Mouse (Mus musculus) hindbrain, embryonic 16.5 days (tissue): ENCODE data around the gene Ptn. TPM values are rescaled to one million over a fixed set of nuclear protein-coding genes. Genes with fewer than 3 reads are reported as not detected.
A peak's percentile ranks its signal among the peaks of the same experiment; 100 is the strongest.

Experiments used
- ATAC-seq: fragments of 200-750 bp; cut with Nextera tagmentation; 2 replicates; pipeline ENCODE4 v1.8.0; 2017; ENCODE audit warnings: moderate TSS enrichment, moderate library complexity
- H3K27ac ChIP-seq: fragments of 300-500 bp; sonication (generic); 2 replicates; pipeline ENCODE4 v1.5.1; 2014; ENCODE audit warnings: low read depth, mild to moderate bottlenecking, control low read depth, low read length, moderate library complexity
- H3K27me3 ChIP-seq: fragments of 300-500 bp; sonication (generic); replicated peaks from 2 replicates; pipeline ENCODE4 v1.6.1; 2014; ENCODE audit warnings: low read length; ENCODE audit not compliant: control insufficient read depth, insufficient read depth
- H3K36me3 ChIP-seq: fragments of 300-500 bp; sonication (generic); 2 replicates; pipeline ENCODE4 v1.6.1; 2014; ENCODE audit warnings: mild to moderate bottlenecking, low read length, moderate library complexity, mixed read lengths; ENCODE audit not compliant: control insufficient read depth, insufficient read depth
- H3K4me1 ChIP-seq: fragments of 300-500 bp; sonication (generic); 2 replicates; pipeline ENCODE4 v1.6.1; 2014; ENCODE audit warnings: low read depth, low read length; ENCODE audit not compliant: control insufficient read depth, insufficient read depth
- H3K4me2 ChIP-seq: fragments of 300-500 bp; sonication (generic); 2 replicates; pipeline ENCODE4 v1.6.1; 2014; ENCODE audit warnings: mild to moderate bottlenecking, low read length, control low read depth, moderate library complexity
- H3K4me3 ChIP-seq: fragments of 300-500 bp; sonication (generic); 2 replicates; pipeline ENCODE4 v1.5.1; 2014; ENCODE audit warnings: mild to moderate bottlenecking, low read length, control low read depth, moderate library complexity
- H3K9ac ChIP-seq: fragments of 300-500 bp; sonication (generic); 2 replicates; pipeline ENCODE4 v1.6.1; 2014; ENCODE audit warnings: low read depth, mild to moderate bottlenecking, control low read depth, low read length, moderate library complexity
- H3K9me3 ChIP-seq: fragments of 300-500 bp; sonication (generic); 2 replicates; pipeline ENCODE4 v1.6.1; 2014; ENCODE audit warnings: mild to moderate bottlenecking, low read length, moderate library complexity; ENCODE audit not compliant: control insufficient read depth
- WGBS: fragments of 180-500 bp; shearing (Covaris S2); extraction: QIAGEN DNeasy Blood & Tissue Kit; methylation state at CpG from one replicate; pipeline ENCODE4 v1.1.7; 2014; 5-methylcytosine and 5-hydroxymethylcytosine counted together
- polyA plus RNA-seq: library from polyadenylated mRNA; unstranded; fragments of >200 nt; fragmentation: Nextera tagmentation; extraction: Ambion mirVana; gene quantifications from 2 replicates; pipeline ENCODE4 v1.2.1, GENCODE M21; 2015

Ptn gene
- polyA plus RNA-seq, 1 experiment from 2014 or later: 988 TPM

DNA sequence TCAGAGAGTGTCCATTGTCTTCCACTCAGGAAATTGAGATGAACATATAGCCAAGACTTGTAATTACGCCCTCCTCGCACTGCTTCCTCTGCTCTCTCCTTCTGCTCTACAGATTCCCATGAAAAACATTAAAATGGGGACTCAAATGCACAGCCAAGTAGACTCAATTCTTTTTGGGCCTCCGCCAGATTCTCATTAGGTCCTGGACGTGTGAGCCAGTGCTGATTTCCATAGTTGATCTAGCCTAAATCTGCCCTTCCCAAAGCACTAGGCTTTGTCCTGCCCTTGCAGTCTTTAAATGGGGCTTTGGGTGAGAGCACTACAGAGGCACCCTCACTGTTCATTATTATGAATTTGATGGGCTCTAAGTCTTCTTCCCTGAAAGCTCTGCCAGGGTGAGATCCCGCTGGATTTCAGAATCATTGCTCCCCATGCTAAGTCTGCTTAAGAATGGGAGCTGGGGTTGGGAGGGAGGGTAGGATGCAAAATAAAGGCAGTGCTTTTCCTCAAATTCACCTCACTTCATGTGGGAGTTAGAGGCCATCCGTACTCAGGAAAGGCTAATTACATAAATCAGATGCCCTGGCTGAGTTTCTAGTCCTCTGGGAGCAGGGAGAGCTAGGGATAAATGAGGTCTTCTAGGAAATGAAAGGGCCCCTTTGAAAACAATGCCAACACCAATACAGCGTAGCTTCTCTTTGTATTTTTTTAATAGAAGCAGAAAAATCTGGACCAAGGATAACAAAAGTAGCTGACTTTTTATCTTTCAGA lies 32.3 kb downstream of the Ptn start:
- 36% methylated on average over 7 of the region's 7 CpGs for WGBS
- peak overlapping the region; percentile 68 for H3K27ac ChIP-seq
- no peak overlapping the region for H3K4me2 ChIP-seq
- peaks cover 26% of the 10 kb centered on the region for H3K4me1 ChIP-seq
- ATAC-seq: peak; percentile 41; the same call in 1 of the 2 replicates
- no peak overlapping the region for H3K4me3 ChIP-seq
- no peaks in the 10 kb centered on the region for H3K27me3 ChIP-seq
- no peak overlapping the region for H3K9ac ChIP-seq
- H3K9me3 ChIP-seq: no peaks in the 10 kb centered on the region
- H3K36me3 ChIP-seq: no peaks in the 10 kb centered on the region

DNA sequence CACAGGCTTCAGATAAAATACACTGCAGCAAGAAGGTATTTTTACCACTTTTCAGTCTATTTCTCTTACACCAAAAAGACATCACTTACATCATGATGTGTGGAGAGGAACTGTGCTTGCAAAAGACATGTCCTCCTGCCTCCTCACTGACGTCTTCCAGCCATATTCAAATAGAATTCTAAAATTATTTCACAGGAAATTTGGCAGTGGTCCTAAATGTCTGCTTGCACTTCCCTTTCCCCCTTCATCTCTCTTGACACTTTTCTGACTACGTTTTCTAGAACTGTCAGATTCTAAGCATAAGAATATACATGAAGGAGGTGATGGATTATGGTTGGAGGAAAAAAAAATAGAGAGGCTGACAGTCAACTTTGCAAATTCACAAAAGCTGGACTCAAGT lies 33.0 kb downstream of the Ptn start:
- Histone ChIP-seq H3K4me2 (no peak overlapping the region), H3K27ac (peak overlapping the region; percentile 45; the same call in 1 of the 2 replicates), H3K9ac (no peak overlapping the region), H3K4me1 (peaks cover 26% of the 10 kb centered on the region), H3K9me3 (no peaks in the 10 kb centered on the region), H3K36me3 (no peaks in the 10 kb centered on the region), H3K27me3 (no peaks in the 10 kb centered on the region), H3K4me3 (no peak overlapping the region)
- WGBS: 26% methylated on average over 2 of the region's 2 CpGs
- ATAC-seq: no peak

DNA sequence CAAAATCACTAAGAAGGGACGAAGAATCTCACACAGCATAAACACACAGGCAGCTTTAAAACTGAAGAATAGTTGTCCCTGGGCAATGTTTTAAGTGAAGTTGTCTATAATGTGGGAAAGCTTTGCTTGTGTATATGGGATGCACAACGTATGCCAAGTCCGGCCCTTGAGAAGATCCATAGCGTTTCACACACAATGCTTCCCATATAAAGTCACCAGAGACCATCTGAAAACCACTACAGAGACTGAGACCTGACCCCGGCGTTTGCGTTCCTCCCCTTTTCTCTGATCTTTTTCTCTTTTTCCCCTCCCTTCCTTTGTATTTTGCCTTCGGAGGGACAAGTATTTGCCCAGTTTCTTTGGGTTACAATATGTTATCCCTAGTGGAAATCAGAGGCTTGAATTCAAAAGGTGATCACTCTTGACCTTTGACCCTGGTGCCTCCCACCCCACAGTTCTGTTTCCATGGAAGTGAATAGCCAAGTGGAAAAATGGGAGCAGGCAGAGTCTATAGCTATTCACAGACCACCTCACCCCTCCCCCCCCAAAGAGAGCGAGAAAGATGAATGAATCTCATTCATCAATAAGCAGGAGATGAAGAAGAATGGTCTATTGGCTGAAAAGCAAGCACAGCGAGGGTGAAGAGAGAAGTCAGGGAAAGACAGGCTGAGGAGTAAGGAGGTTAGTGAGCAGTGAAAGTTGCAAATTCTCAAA lies 34.2 kb downstream of the Ptn start:
- peak; percentile 78 for ATAC-seq

DNA sequence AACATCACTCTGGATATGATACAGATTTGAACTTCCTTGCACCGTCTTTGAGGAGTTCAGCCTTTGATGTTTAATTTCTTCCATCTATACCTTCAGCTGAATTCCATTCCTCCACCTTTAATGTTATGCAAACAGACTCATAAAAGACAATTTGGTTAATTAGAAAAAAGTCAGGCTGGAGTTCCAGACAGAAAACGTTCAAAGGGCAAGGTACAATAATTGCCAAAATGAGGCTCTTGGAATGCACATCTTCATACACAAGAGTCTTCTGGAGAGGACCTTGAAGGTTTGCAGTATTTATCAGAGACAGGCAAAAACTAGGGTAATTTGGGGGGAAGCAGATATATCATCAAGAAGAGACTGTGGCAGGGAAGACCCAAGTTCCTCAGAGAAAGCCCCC lies 37.5 kb downstream of the Ptn start:
- H3K36me3 ChIP-seq: no peaks in the 10 kb centered on the region; the same call in 1 of the 2 replicates
- no peaks in the 10 kb centered on the region for H3K27me3 ChIP-seq
- H3K4me3 ChIP-seq: no peak overlapping the region
- H3K9me3 ChIP-seq: no peaks in the 10 kb centered on the region
- H3K27ac ChIP-seq: no peak overlapping the region
- 68% methylated on average over 2 of the region's 2 CpGs for WGBS
- no peak for ATAC-seq
- H3K9ac ChIP-seq: no peak overlapping the region
- H3K4me1 ChIP-seq: peaks cover 17% of the 10 kb centered on the region
- no peak overlapping the region for H3K4me2 ChIP-seq

More for the DNA sequence above, 34.2 kb downstream of the Ptn start:
- peaks cover 26% of the 10 kb centered on the region for H3K4me1 ChIP-seq
- H3K4me2 ChIP-seq: no peak overlapping the region
- no peaks in the 10 kb centered on the region for H3K27me3 ChIP-seq
- H3K36me3 ChIP-seq: no peaks in the 10 kb centered on the region
- H3K4me3 ChIP-seq: no peak overlapping the region
- H3K9me3 ChIP-seq: no peaks in the 10 kb centered on the region
- H3K27ac ChIP-seq: peak overlapping the region; percentile 5; the same call in 1 of the 2 replicates
- WGBS: 19% methylated on average over 10 of the region's 10 CpGs
- H3K9ac ChIP-seq: no peak overlapping the region

DNA sequence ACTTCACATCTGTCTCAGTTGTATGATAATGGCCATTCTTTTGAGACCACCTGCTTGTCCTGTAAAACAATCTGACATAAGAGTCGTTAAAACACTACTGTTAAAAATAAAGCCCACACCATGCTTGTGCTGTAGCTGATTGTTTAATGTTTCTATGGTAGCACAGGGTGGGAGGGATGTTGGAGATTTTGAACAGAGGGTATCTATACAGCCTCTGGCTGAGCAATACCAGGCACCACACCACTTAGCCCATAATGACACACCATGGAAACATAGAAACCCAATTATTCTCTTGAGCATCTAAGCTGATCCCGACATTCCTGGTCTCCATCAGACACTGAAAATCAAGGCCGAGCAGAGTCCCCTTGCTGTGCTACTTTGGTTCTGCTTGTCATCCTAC lies 41.0 kb downstream of the Ptn start:
- no peaks in the 10 kb centered on the region for H3K9me3 ChIP-seq

DNA sequence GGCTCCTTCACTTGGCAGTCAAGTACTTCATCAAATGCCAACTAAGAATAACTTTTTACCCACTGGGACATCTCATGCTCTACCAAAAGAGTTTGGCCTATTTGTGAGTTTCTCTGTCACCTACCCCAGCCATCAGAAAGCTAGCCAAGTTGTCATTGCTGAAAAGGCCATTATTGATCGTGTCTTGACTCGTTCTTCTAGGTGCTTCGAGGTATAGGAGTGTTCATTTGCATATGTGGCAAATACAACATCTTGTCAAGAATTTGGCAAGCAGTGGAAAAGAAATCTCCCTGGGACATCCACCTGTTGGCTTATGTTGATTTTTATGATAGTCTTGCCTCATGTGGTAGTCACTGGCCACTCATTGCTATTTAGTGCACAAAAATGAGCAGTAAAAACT lies 43.1 kb downstream of the Ptn start:
- Histone ChIP-seq H3K4me1 (no peaks in the 10 kb centered on the region), H3K9ac (no peak overlapping the region), H3K27me3 (no peaks in the 10 kb centered on the region), H3K9me3 (no peaks in the 10 kb centered on the region), H3K27ac (no peak overlapping the region), H3K4me3 (no peak overlapping the region), H3K4me2 (no peak overlapping the region), H3K36me3 (no peaks in the 10 kb centered on the region; the same call in 1 of the 2 replicates)
- no peak for ATAC-seq
- 81% methylated on average over 3 of the region's 3 CpGs for WGBS

More for the DNA sequence above, 41.0 kb downstream of the Ptn start:
- Histone ChIP-seq H3K36me3 (no peaks in the 10 kb centered on the region; the same call in 1 of the 2 replicates), H3K9ac (no peak overlapping the region), H3K4me1 (peaks cover under 1% of the 10 kb centered on the region), H3K27ac (no peak overlapping the region), H3K4me3 (no peak overlapping the region), H3K4me2 (no peak overlapping the region), H3K27me3 (no peaks in the 10 kb centered on the region)
- 0 out of 2 replicates have a peak, but pooled peaks have one; percentile 34 for ATAC-seq
- 54% methylated on average over 3 of the region's 3 CpGs for WGBS

DNA sequence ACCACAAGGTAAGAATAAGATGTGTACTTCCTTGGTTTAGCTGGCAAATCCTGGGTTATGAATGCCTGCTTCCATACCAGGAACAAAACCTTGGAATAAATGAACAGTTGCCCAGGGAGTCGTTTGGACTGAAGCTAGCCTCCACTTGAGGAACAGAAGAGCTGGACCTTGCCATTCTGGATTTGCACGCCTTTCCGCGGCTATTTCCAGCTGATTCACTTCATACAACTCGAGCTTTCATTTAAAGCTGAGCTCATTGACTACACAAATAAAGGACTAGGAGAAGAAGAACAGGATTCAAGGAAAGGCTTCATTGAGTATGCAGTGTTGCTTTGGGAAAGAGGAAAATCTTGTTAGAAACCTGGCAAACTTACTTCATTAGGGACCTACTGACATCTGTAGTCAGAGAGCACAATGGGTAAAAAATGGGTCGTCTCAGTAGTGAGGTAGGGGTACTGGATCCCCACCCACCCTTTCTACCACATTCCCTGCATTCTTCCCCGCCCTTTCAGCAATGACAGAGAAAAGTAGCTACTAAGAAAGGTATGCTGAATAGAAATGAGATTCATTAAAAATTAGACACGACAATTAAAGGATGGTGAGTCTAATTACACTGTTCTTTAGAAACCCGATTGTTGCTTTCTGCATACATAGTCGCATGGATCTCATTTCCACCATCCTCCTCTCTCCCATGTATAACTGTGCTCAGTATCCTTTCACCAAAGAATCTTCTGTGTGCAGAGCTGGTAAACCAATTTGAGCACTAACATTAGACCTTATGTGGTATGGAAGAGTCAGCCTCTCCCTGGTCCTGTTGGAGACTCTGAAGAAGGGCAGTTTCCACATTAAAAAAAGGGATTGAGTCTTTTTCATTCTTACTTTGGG lies 54.8 kb downstream of the Ptn start:
- no peak overlapping the region for H3K4me2 ChIP-seq
- H3K36me3 ChIP-seq: no peaks in the 10 kb centered on the region
- ATAC-seq: peak; percentile 78
- 48% methylated on average over 10 of the region's 10 CpGs for WGBS
- H3K27ac ChIP-seq: peak overlapping the region; percentile 17; the same call in 1 of the 2 replicates
- H3K9me3 ChIP-seq: no peaks in the 10 kb centered on the region
- no peak overlapping the region for H3K4me3 ChIP-seq
- no peaks in the 10 kb centered on the region; the same call in 1 of the 2 replicates for H3K4me1 ChIP-seq
- no peak overlapping the region for H3K9ac ChIP-seq
- no peaks in the 10 kb centered on the region for H3K27me3 ChIP-seq

DNA sequence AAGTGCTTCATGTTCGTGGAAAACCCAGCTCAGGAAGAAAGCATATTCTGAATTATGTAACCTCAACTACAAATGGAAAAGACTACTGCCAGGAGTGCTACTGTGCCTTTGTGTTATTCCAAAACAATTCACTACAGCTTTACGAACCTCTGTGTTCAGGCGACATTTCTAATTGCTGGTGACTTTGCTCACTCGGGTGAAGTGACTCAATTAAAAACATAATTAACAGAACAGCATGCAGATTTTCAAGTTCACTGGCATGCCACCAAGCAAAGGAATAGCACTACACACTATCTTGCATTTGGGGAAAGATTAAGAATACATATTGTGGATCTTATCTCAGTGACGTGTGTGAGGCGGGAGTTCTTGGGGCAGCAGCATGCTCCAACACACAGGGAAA lies 57.1 kb downstream of the Ptn start:
- no peak overlapping the region for H3K4me2 ChIP-seq
- no peak overlapping the region for H3K9ac ChIP-seq
- no peaks in the 10 kb centered on the region; the same call in 1 of the 2 replicates for H3K4me1 ChIP-seq
- H3K4me3 ChIP-seq: no peak overlapping the region
- no peak overlapping the region for H3K27ac ChIP-seq
- H3K36me3 ChIP-seq: peaks cover 2% of the 10 kb centered on the region; the same call in 1 of the 2 replicates
- peak; percentile 70 for ATAC-seq
- no peaks in the 10 kb centered on the region for H3K9me3 ChIP-seq
- WGBS: 38% methylated on average over 6 of the region's 6 CpGs
- no peaks in the 10 kb centered on the region for H3K27me3 ChIP-seq
